Mouse (Mus musculus) limb, embryonic 11.5 days (tissue): ENCODE results near the gene Flnc. TPM values are rescaled to one million over a fixed set of nuclear protein-coding genes. Genes with fewer than 3 reads are reported as not detected.

Source experiments
- ATAC-seq: fragments of 200-750 bp; cut with Nextera tagmentation; 2 replicates; pipeline ENCODE4 v1.8.0; 2017; ENCODE audit warnings: low read depth; ENCODE audit not compliant: insufficient number of reproducible peaks, low FRiP score, low TSS enrichment
- DNase-seq: peaks from one replicate; pipeline ENCODE4 v3.0.0-alpha.2; 2015; ENCODE audit warnings: low spot score
- H3K27ac ChIP-seq: fragments of 300-500 bp; sonication (generic); replicated peaks from 2 replicates; pipeline ENCODE4 v1.5.1; 2014; ENCODE audit warnings: low read depth, mild to moderate bottlenecking, low read length
- H3K27me3 ChIP-seq: fragments of 300-500 bp; sonication (generic); 2 replicates; pipeline ENCODE4 v1.6.1; 2014; ENCODE audit warnings: mild to moderate bottlenecking, low read length, mixed read lengths; ENCODE audit not compliant: control insufficient read depth, insufficient read depth
- H3K36me3 ChIP-seq: fragments of 300-500 bp; sonication (generic); 2 replicates; pipeline ENCODE4 v1.6.1; 2014; ENCODE audit warnings: mild to moderate bottlenecking, low read length, moderate library complexity, mixed read lengths; ENCODE audit not compliant: control insufficient read depth, insufficient read depth
- H3K4me1 ChIP-seq: fragments of 300-500 bp; sonication (generic); 2 replicates; pipeline ENCODE4 v1.6.1; 2014; ENCODE audit warnings: low read length, mixed read lengths; ENCODE audit not compliant: control insufficient read depth, insufficient read depth
- H3K4me2 ChIP-seq: fragments of 300-500 bp; sonication (generic); 2 replicates; pipeline ENCODE4 v1.6.1; 2014; ENCODE audit warnings: low read depth, mild to moderate bottlenecking, moderate library complexity; ENCODE audit not compliant: severe bottlenecking
- H3K4me3 ChIP-seq: fragments of 300-500 bp; sonication (generic); 2 replicates; pipeline ENCODE4 v1.5.1; 2014; ENCODE audit warnings: low read depth, low read length
- H3K9ac ChIP-seq: fragments of 300-500 bp; sonication (generic); 2 replicates; pipeline ENCODE4 v1.6.1; 2014; ENCODE audit warnings: mild to moderate bottlenecking, low read length
- H3K9me3 ChIP-seq: fragments of 300-500 bp; sonication (generic); 2 replicates; pipeline ENCODE4 v1.6.1; 2016; ENCODE audit warnings: low read length; ENCODE audit not compliant: control insufficient read depth
- WGBS: fragments of 180-500 bp; shearing (Covaris S2); extraction: QIAGEN DNeasy Blood & Tissue Kit; methylation state at CpG from one replicate; pipeline ENCODE4 v1.1.7; 2014; 5-methylcytosine and 5-hydroxymethylcytosine counted together
- polyA plus RNA-seq: library from polyadenylated mRNA; unstranded; fragments of >200 nt; fragmentation: Nextera tagmentation; extraction: Ambion mirVana; gene quantifications from 2 replicates; pipeline ENCODE4 v1.2.1, GENCODE M21; 2014

The Flnc gene
- polyA plus RNA-seq, 1 experiment from 2014 or later, result 2.5 TPM

DNA sequence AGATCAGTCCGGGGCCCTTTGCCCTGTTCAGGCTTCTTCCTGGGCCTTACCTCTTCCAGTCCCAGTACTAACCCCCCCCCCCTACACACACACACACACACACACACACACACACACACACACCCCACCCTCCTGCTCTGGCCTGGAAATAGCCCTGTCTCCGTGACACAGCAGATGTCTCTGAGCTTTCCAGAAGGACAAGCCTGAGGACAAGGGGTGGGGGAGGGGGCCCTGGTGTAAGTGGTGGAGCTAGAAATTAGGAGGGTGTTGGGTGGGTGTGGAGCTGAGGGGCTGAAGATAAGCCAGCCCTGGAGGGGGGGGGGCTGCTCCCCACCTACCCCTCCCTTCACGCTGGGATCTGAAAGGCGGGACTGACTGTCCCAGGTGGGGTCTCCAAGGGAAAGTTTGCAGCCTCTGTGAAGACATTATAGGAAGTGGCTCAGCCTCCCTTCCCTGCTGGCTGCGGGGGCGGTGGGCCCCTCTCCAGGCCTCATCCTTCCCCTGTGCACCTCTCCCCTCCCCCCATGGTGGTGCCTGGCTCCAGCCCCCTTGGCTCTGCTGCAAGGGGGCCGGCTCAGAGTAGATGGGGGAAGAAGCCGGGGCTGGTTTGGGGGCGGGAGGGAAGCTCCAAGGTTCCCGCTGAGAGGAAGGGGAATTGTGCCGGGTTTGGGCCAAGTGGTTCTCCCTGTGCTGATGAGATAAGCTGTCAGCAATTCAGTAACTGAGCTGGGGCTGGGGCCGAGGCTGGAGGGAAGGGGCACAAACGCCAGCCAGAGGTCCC is 2.0 kb downstream of the Flnc start:
- Histone ChIP-seq H3K27ac (peak overlapping the region; percentile 1; the same call in 1 of the 2 replicates), H3K9ac (0 out of 2 replicates have a peak overlapping the region, but pooled peaks have one; percentile 49), H3K4me3 (peak overlapping the region; percentile 45), H3K27me3 (peaks cover 9% of the 10 kb centered on the region), H3K9me3 (no peaks in the 10 kb centered on the region), H3K4me2 (peak overlapping the region; percentile 89), H3K4me1 (peaks cover 34% of the 10 kb centered on the region), H3K36me3 (no peaks in the 10 kb centered on the region)
- 0 out of 2 replicates have a peak, but pooled peaks have one; percentile 17 for ATAC-seq
- DNase-seq, result peak; percentile 53
- 2% methylated on average over 13 of the region's 13 CpGs for WGBS

DNA sequence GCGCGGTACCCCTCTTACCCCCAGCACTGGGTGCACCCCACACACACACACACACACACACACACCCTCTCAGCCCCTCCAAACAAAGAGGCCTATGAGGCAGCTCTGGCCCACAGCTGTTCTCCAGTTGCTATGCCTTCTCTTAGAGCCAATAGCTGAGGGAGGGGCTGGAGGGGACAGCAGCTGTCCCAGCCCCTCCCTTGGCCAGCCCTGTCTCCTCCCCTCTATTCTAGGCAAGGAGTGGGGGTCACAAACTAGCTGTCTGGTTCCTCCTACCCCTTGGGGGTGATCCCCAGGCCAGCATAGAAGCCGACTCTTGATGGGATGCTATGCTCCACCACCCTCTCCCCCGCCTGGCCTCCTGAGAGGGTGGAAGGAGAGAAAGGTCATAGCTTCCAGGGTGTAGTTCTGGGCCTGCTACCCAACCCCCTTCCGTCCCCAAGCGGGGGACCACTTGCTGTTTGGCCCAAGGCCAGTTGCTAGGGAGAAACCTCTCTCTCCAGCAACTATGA is 2.9 kb downstream of the Flnc start:
- peak overlapping the region; percentile 36; the same call in 1 of the 2 replicates for H3K27ac ChIP-seq
- peak; percentile 70 for ATAC-seq
- peak overlapping the region; percentile 34; the same call in 1 of the 2 replicates for H3K9ac ChIP-seq
- peak overlapping the region; percentile 40 for H3K4me2 ChIP-seq
- no peaks in the 10 kb centered on the region for H3K36me3 ChIP-seq
- H3K4me1 ChIP-seq, result peaks cover 34% of the 10 kb centered on the region
- WGBS, result 10% methylated on average over 6 of the region's 6 CpGs
- peak; percentile 54 for DNase-seq
- H3K27me3 ChIP-seq, result peaks cover 9% of the 10 kb centered on the region
- no peaks in the 10 kb centered on the region for H3K9me3 ChIP-seq
- no peak overlapping the region for H3K4me3 ChIP-seq

DNA sequence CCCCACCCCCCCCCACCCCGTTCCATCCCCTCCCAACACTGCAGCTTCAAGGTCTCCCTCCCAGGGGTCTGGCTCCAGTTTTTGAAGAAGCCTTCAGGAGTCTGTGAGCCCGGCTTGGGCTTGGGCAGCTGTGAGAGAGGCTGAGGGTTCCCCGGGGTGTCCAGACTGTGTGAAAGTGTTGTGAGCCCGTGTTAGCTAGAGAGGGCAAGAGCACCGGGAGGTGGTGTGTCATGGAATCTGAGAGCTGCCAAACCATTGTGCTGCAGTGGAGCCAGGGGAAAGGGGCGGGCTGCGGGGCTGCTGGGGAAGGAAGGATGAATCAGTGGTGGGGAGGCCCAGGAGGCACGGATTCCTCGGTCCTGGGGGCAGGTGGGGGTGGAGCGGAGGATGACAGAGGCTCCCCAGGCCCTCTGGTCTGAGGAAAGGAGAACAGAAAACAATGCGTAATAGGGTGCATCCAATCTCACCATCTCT is 3.4 kb downstream of the Flnc start:
- no peaks in the 10 kb centered on the region for H3K9me3 ChIP-seq
- DNase-seq (peak; percentile 39), ATAC-seq (no peak; the same call in 1 of the 2 replicates)
- WGBS, result 10% methylated on average over 11 of the region's 11 CpGs
- H3K4me3 ChIP-seq, result 0 out of 2 replicates have a peak overlapping the region, but pooled peaks have one; percentile 5
- H3K27ac ChIP-seq, result peak overlapping the region; percentile 36; the same call in 1 of the 2 replicates
- peak overlapping the region; percentile 22; the same call in 1 of the 2 replicates for H3K9ac ChIP-seq
- peaks cover 9% of the 10 kb centered on the region for H3K27me3 ChIP-seq
- H3K4me2 ChIP-seq, result peak overlapping the region; percentile 40; the same call in 1 of the 2 replicates
- peaks cover 34% of the 10 kb centered on the region for H3K4me1 ChIP-seq
- H3K36me3 ChIP-seq, result no peaks in the 10 kb centered on the region

DNA sequence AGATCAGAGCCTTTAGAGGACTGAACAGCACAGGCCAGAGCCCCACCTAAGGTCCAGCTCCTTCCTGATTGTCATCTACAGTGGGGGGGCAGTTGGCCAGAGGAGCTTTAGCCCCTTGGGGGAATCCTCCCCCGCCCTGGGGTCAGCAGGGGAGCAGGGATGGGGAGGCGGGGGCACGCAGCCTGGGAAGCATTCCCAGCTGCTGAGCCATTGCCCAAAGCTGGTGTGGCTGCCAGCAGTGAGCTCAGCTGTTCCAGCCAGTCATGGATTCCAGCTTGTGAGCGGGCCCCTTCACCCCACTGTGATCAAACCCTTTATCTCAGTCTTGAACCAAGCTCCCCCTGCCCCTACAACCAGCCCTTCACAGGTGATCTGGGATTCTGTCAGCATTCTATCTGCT is 6.2 kb downstream of the Flnc start:
- H3K9ac ChIP-seq, result no peak overlapping the region
- 74% methylated on average over 4 of the region's 4 CpGs for WGBS
- ATAC-seq, result no peak
- H3K4me2 ChIP-seq, result no peak overlapping the region
- no peak for DNase-seq
- peaks cover 26% of the 10 kb centered on the region for H3K4me1 ChIP-seq
- H3K9me3 ChIP-seq, result no peaks in the 10 kb centered on the region
- no peaks in the 10 kb centered on the region for H3K27me3 ChIP-seq
- no peak overlapping the region for H3K4me3 ChIP-seq
- H3K27ac ChIP-seq, result no peak overlapping the region
- H3K36me3 ChIP-seq, result no peaks in the 10 kb centered on the region

DNA sequence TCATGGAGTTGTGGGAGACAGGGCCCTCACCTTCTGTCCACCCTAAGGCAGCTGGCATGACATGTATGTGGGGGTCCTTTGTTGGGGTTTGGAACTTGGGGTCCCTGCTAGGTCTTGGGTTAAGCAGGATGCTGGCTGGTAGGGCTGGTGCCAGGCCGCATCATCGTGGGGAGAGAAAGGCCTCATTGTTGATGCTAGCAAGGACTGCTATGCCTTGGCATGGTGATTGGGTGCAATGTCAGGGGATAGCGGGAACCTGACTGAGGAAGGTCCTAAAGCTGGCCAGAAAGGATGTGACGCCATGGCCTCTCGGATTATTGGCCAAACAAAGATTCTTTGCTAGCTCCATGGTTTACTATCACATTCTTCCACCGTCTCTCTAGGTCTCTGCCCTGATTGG is 6.7 kb downstream of the Flnc start:
- H3K36me3 ChIP-seq, result no peaks in the 10 kb centered on the region
- H3K9me3 ChIP-seq, result no peaks in the 10 kb centered on the region
- DNase-seq (no peak), ATAC-seq (no peak)
- no peak overlapping the region for H3K4me3 ChIP-seq
- no peak overlapping the region for H3K4me2 ChIP-seq
- peaks cover 20% of the 10 kb centered on the region for H3K4me1 ChIP-seq
- 90% methylated on average over 6 of the region's 6 CpGs for WGBS
- H3K27me3 ChIP-seq, result no peaks in the 10 kb centered on the region
- H3K27ac ChIP-seq, result no peak overlapping the region
- no peak overlapping the region for H3K9ac ChIP-seq

DNA sequence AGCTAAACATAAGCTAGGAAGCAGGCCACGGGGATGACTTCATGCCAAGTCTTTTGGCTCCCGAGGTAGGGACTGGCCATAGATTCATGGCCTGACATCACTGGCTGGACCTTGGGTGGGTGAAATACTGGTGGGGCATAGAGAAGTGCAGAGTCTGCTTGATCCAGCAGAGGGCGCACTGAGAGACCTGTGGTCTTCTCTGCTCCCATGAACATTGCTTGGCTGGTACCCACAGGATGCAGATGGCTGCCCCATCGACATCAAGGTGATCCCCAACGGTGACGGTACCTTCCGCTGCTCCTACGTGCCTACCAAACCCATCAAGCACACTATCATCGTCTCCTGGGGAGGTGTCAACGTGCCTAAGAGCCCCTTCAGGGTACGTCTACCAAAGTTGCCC is 11.7 kb downstream of the Flnc start:
- no peak for ATAC-seq

DNA sequence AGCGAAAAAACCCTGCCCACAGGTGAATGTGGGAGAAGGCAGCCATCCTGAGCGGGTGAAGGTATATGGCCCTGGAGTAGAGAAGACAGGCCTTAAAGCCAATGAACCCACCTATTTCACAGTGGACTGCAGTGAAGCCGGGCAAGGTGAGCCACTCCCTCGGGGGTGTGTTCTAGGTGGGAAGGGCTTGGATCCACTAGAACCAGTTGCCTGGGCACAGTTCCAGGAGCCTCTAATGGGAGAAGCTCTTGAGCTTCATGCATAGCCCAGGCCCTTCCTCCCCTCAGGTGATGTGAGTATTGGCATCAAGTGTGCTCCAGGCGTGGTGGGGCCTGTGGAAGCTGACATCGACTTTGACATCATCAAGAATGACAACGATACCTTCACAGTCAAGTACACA is 12.3 kb downstream of the Flnc start:
- H3K27me3 ChIP-seq, result no peaks in the 10 kb centered on the region
- no peak for DNase-seq
- no peaks in the 10 kb centered on the region for H3K4me1 ChIP-seq
- H3K36me3 ChIP-seq, result peaks cover 3% of the 10 kb centered on the region; the same call in 1 of the 2 replicates
- 98% methylated on average over 7 of the region's 7 CpGs for WGBS
- ATAC-seq, result no peak
- no peaks in the 10 kb centered on the region for H3K9me3 ChIP-seq
- H3K9ac ChIP-seq, result no peak overlapping the region
- no peak overlapping the region for H3K27ac ChIP-seq
- H3K4me3 ChIP-seq, result no peak overlapping the region
- no peak overlapping the region for H3K4me2 ChIP-seq

More for the DNA sequence above, 11.7 kb downstream of the Flnc start:
- H3K9ac ChIP-seq, result no peak overlapping the region
- H3K27ac ChIP-seq, result no peak overlapping the region
- no peaks in the 10 kb centered on the region for H3K4me1 ChIP-seq
- no peaks in the 10 kb centered on the region for H3K27me3 ChIP-seq
- 72% methylated on average over 11 of the region's 11 CpGs for WGBS
- DNase-seq, result peak; percentile 49
- peaks cover 3% of the 10 kb centered on the region; the same call in 1 of the 2 replicates for H3K36me3 ChIP-seq
- H3K4me2 ChIP-seq, result no peak overlapping the region
- H3K4me3 ChIP-seq, result no peak overlapping the region
- no peaks in the 10 kb centered on the region for H3K9me3 ChIP-seq

DNA sequence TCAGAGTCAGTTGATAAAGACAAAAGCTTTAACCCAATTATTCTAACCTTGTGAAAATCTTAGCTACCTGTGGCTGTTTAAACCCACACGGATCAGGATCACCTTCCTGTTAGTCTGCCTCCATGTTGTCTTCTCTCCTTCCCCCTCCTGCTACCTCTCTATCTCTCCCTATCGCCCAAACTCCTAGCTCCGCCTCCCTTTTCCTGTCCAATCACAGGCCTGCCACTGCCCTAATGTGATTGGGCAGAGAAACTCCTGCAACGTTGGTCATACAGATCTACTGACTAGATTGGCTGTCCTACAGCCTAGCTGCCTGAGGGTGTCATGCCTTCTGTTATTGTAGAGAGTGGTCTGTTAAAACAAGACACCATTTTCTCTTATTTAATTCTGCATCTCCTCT is 16.8 kb downstream of the Flnc start:
- H3K36me3 ChIP-seq, result peaks cover 3% of the 10 kb centered on the region; the same call in 1 of the 2 replicates
- no peak overlapping the region for H3K27ac ChIP-seq
- H3K4me1 ChIP-seq, result no peaks in the 10 kb centered on the region
- H3K4me3 ChIP-seq, result no peak overlapping the region
- ATAC-seq (no peak), DNase-seq (no peak)
- 28% methylated on average over 4 of the region's 4 CpGs for WGBS
- no peak overlapping the region for H3K4me2 ChIP-seq
- H3K9me3 ChIP-seq, result no peaks in the 10 kb centered on the region
- no peak overlapping the region for H3K9ac ChIP-seq
- H3K27me3 ChIP-seq, result no peaks in the 10 kb centered on the region
